Mouse (Mus musculus) large intestine, adult 2 months (tissue): ENCODE measurements around the gene Olfr571. TPM values are rescaled to one million over a fixed set of nuclear protein-coding genes. Genes with fewer than 3 reads are reported as not detected.

ENCODE experiments used
- polyA plus RNA-seq: library from polyadenylated mRNA; depleted of rRNA; stranded (reverse); fragments of >200 nt; gene quantifications from 2 replicates; pipeline ENCODE4 v1.2.3, GENCODE M21; 2012; rRNA removed

The Olfr571 gene
- polyA plus RNA-seq, 1 experiment = not detected

Other genes starting within 250 kb of the Olfr571 start
- gene Trim68, start 230.2 kb downstream of the Olfr571 start, polyA plus RNA-seq = 6.7 and 9.2 TPM in 2 replicates
- gene Olfr557, start 221.6 kb downstream of the Olfr571 start, polyA plus RNA-seq = not detected in 2 replicates
- 0.45 and 0.62 TPM in 2 replicates for gene Olfr558, start 215.3 kb downstream of the Olfr571 start, polyA plus RNA-seq
- gene Olfr33, start 198.5 kb downstream of the Olfr571 start, polyA plus RNA-seq = not detected in 2 replicates
- gene Olfr559, start 190.0 kb downstream of the Olfr571 start, polyA plus RNA-seq = not detected in 2 replicates
- gene Olfr560, start 158.2 kb downstream of the Olfr571 start, polyA plus RNA-seq = not detected in 2 replicates
- gene Olfr78, start 158.1 kb downstream of the Olfr571 start, polyA plus RNA-seq = 0.47 and 1.0 TPM in 2 replicates
- not detected in 2 replicates for gene Olfr561, start 146.3 kb downstream of the Olfr571 start, polyA plus RNA-seq
- not detected in 2 replicates for gene Olfr564, start 114.1 kb downstream of the Olfr571 start, polyA plus RNA-seq
- not detected in 2 replicates for gene Olfr566, start 58.8 kb downstream of the Olfr571 start, polyA plus RNA-seq
- not detected in 2 replicates for gene Olfr568, start 40.4 kb downstream of the Olfr571 start, polyA plus RNA-seq
- not detected in 2 replicates for gene Olfr569, start 26.7 kb downstream of the Olfr571 start, polyA plus RNA-seq
- gene Olfr570, start 23.0 kb downstream of the Olfr571 start, polyA plus RNA-seq = not detected in 2 replicates
- gene Olfr572, start 6.9 kb upstream of the Olfr571 start, polyA plus RNA-seq = not detected in 2 replicates
- gene Olfr573-ps1, start 25.0 kb upstream of the Olfr571 start, polyA plus RNA-seq = not detected in 2 replicates
- not detected in 2 replicates for gene Olfr574, start 30.9 kb upstream of the Olfr571 start, polyA plus RNA-seq
- gene Olfr575, start 41.2 kb upstream of the Olfr571 start, polyA plus RNA-seq = not detected in 2 replicates
- not detected in 2 replicates for gene Olfr576, start 45.1 kb upstream of the Olfr571 start, polyA plus RNA-seq
- gene Olfr577, start 58.4 kb upstream of the Olfr571 start, polyA plus RNA-seq = not detected in 2 replicates
- gene Olfr578, start 71.8 kb upstream of the Olfr571 start, polyA plus RNA-seq = not detected in 2 replicates
- gene Olfr582, start 120.5 kb upstream of the Olfr571 start, polyA plus RNA-seq = not detected in 2 replicates
- not detected in 2 replicates for gene Olfr583, start 133.8 kb upstream of the Olfr571 start, polyA plus RNA-seq
- not detected in 2 replicates for gene Olfr584, start 164.3 kb upstream of the Olfr571 start, polyA plus RNA-seq
- gene Olfr585, start 180.2 kb upstream of the Olfr571 start, polyA plus RNA-seq = not detected in 2 replicates
- not detected in 2 replicates for gene Olfr586, start 208.1 kb upstream of the Olfr571 start, polyA plus RNA-seq
- gene Olfr588-ps1, start 223.3 kb upstream of the Olfr571 start, polyA plus RNA-seq = not detected in 2 replicates
- not detected in 2 replicates for gene Olfr589, start 238.8 kb upstream of the Olfr571 start, polyA plus RNA-seq